Mouse (Mus musculus): ENCODE measurements around the gene Lck.
A peak's percentile ranks its signal among the peaks of the same experiment; 100 is the strongest.
"Not testable (repeated sequence)": the region's sequence is repeated elsewhere in the genome, so short reads cannot be mapped to it uniquely, and the experiment has no call there.

Gene Lck

GRCm38 (mm10) chr4:129555862-129556531 lies 17.4 kb downstream of the Lck start:
- no peak for DNase-seq (ENCODE audit: low read depth, low spot score)

- no peak for DNase-seq (ENCODE audit: low read depth, low spot score)
These were observed 18.0 kb downstream of the Lck start for GRCm38 (mm10) chr4:129555421-129555861.

GRCm38 (mm10) chr4:129554512-129554911 lies 18.9 kb downstream of the Lck start:
- not testable (repeated sequence) for DNase-seq (ENCODE audit: low read depth, low spot score)

- no peak for DNase-seq (ENCODE audit: low read depth, low spot score)
These were observed 23.1 kb downstream of the Lck start for GRCm38 (mm10) chr4:129550295-129550694.

GRCm38 (mm10) chr4:129549306-129549705 lies 24.1 kb downstream of the Lck start:
- DNase-seq (ENCODE audit: low read depth, low spot score), result no peak

- not testable (repeated sequence) for DNase-seq (ENCODE audit: low read depth, low spot score)
These were observed 25.8 kb downstream of the Lck start for GRCm38 (mm10) chr4:129547631-129548030.

- no peak for DNase-seq (ENCODE audit: low read depth, low spot score)
These were observed 29.3 kb downstream of the Lck start for GRCm38 (mm10) chr4:129544106-129544505.

- DNase-seq (ENCODE audit: low read depth, low spot score), result peak; percentile 94
These were observed 30.8 kb downstream of the Lck start, which contains the start of gene Hdac1 for GRCm38 (mm10) chr4:129542592-129543141. Gene Hdac1 (minus strand): TSS chr4:129542713.

GRCm38 (mm10) chr4:129541868-129542591 lies 31.4 kb downstream of the Lck start:
- DNase-seq (ENCODE audit: low read depth, low spot score), result no peak

GRCm38 (mm10) chr4:129540012-129540411 lies 33.4 kb downstream of the Lck start:
- DNase-seq (ENCODE audit: low read depth, low spot score), result no peak

- not testable (repeated sequence) for DNase-seq (ENCODE audit: low read depth, low spot score)
These were observed 44.5 kb downstream of the Lck start for GRCm38 (mm10) chr4:129528901-129529300.

GRCm38 (mm10) chr4:129525889-129526288 lies 47.6 kb downstream of the Lck start:
- no peak for DNase-seq (ENCODE audit: low read depth, low spot score)

GRCm38 (mm10) chr4:129525338-129525737 lies 48.1 kb downstream of the Lck start:
- DNase-seq (ENCODE audit: low read depth, low spot score), result no peak

- no peak for DNase-seq (ENCODE audit: low read depth, low spot score)
These were observed 54.9 kb downstream of the Lck start for GRCm38 (mm10) chr4:129518519-129518918.

- no peak for DNase-seq (ENCODE audit: low read depth, low spot score)
These were observed 56.5 kb downstream of the Lck start for GRCm38 (mm10) chr4:129516925-129517324.

GRCm38 (mm10) chr4:129514300-129514898 lies 59.0 kb downstream of the Lck start:
- DNase-seq (ENCODE audit: low read depth, low spot score), result no peak

- DNase-seq (ENCODE audit: low read depth, low spot score), result no peak
These were observed 59.5 kb downstream of the Lck start for GRCm38 (mm10) chr4:129513891-129514290.

- no peak for DNase-seq (ENCODE audit: low read depth, low spot score)
These were observed 60.2 kb downstream of the Lck start, which contains the start of gene Marcksl1 for GRCm38 (mm10) chr4:129513086-129513767. Gene Marcksl1 (plus strand): TSS chr4:129513581.

- DNase-seq (ENCODE audit: low read depth, low spot score), result no peak
These were observed 61.9 kb downstream of the Lck start for GRCm38 (mm10) chr4:129511413-129512096.

GRCm38 (mm10) chr4:129510723-129511412 lies 62.6 kb downstream of the Lck start:
- DNase-seq (ENCODE audit: low read depth, low spot score), result no peak
